Mouse (Mus musculus) small intestine, adult 2 months (tissue): ENCODE measurements around the gene Kcnk7. TPM values are rescaled to one million over a fixed set of nuclear protein-coding genes. Genes with fewer than 3 reads are reported as not detected.
A peak's percentile ranks its signal among the peaks of the same experiment; 100 is the strongest.

Experiments
- H3K27ac ChIP-seq: fragments of 200-500 bp; 2 replicates; pipeline ENCODE4 v1.5.1; 2012; ENCODE audit warnings: low read depth, low read length, control low read depth, inconsistent platforms; ENCODE audit not compliant: insufficient read depth
- H3K27me3 ChIP-seq: fragments of 200-500 bp; 2 replicates; pipeline ENCODE4 v1.6.1; 2012; ENCODE audit warnings: mild to moderate bottlenecking, moderate library complexity, low read length, inconsistent platforms; ENCODE audit not compliant: control insufficient read depth, insufficient read depth
- H3K36me3 ChIP-seq: fragments of 200-500 bp; 2 replicates; pipeline ENCODE4 v1.6.1; 2012; ENCODE audit warnings: mild to moderate bottlenecking, low read length, control low read depth, inconsistent platforms; ENCODE audit not compliant: control insufficient read depth, insufficient read depth
- H3K4me1 ChIP-seq: fragments of 200-500 bp; 2 replicates; pipeline ENCODE4 v1.6.1; 2012; ENCODE audit warnings: low read length, inconsistent platforms, mixed read lengths; ENCODE audit not compliant: control insufficient read depth, insufficient read depth, insufficient read length
- H3K4me3 ChIP-seq: fragments of 200-500 bp; 2 replicates; pipeline ENCODE4 v1.5.1; 2012; ENCODE audit warnings: low read depth, mild to moderate bottlenecking, control low read depth, inconsistent platforms, low read length, moderate library complexity
- CTCF ChIP-seq: fragments of 200-500 bp; IDR thresholded peaks from 2 replicates; pipeline ENCODE4 v1.5.1; 2012; ENCODE audit warnings: low read depth, mild to moderate bottlenecking, control low read depth, inconsistent platforms, low read length, moderate library complexity, mixed read lengths; ENCODE audit not compliant: insufficient replicate concordance, insufficient read length; ENCODE audit errors: extremely low read depth
- POLR2A ChIP-seq: fragments of 200-500 bp; IDR thresholded peaks from 2 replicates; pipeline ENCODE4 v1.6.1; 2012; ENCODE audit warnings: low read depth, mild to moderate bottlenecking, control low read depth, inconsistent platforms, low read length, moderate library complexity
- WGBS: fragments of 180-500 bp; shearing (Covaris S2); methylation state at CpG from one replicate; pipeline ENCODE4 v1.1.7; 2018; 5-methylcytosine and 5-hydroxymethylcytosine counted together
- polyA plus RNA-seq: library from polyadenylated mRNA; depleted of rRNA; stranded (reverse); fragments of >200 nt; gene quantifications from 2 replicates; pipeline ENCODE4 v1.2.3, GENCODE M21; 2012

Kcnk7 gene
- polyA plus RNA-seq, 1 experiment = not detected

DNA sequence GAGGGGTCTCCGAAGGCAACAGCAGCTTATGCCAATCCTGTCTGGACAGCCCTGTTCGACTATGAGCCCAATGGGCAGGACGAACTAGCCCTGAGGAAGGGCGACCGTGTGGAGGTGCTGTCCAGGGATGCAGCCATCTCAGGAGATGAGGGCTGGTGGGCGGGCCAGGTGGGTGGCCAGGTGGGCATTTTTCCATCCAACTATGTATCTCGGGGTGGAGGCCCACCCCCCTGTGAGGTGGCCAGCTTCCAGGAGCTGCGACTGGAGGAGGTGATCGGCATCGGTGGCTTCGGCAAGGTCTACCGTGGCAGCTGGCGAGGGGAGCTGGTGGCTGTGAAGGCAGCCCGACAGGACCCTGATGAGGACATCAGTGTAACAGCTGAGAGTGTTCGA is 13.8 kb upstream of the Kcnk7 start:
- Histone ChIP-seq H3K27ac (peak overlapping the region; percentile 99; the same call in 1 of the 2 replicates), H3K4me1 (peaks cover 23% of the 10 kb centered on the region), H3K27me3 (no peaks in the 10 kb centered on the region), H3K36me3 (peaks cover 36% of the 10 kb centered on the region), H3K4me3 (peak overlapping the region; percentile 97)
- no peak for TF ChIP-seq POLR2A
- no peak for TF ChIP-seq CTCF
- WGBS = 15% methylated on average over 15 of the region's 15 CpGs

DNA sequence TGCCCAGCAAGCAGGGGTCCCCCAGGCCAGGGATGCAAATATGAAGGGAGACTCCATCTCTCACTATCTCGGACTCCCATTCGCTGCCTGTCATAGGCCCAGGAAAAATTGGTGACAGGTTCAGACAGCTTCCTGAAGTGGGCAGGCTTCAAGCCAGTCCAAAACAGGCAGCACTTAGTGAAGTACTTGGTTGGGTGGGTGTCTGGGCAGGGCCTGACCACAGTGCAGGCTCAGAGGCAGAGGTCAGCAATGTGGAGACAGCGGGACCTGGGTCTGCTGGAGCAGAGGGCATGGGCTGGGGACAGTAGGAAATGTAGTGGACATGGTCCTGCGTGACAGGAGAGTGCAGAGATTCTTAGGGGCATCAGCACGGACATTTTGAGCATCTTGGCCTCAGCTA is 12.6 kb upstream of the Kcnk7 start:
- 65% methylated on average over 5 of the region's 5 CpGs for WGBS
- H3K27me3 ChIP-seq = no peaks in the 10 kb centered on the region
- H3K4me1 ChIP-seq = peaks cover 25% of the 10 kb centered on the region
- H3K27ac ChIP-seq = peak overlapping the region; percentile 39
- peaks cover 37% of the 10 kb centered on the region for H3K36me3 ChIP-seq
- no peak for TF ChIP-seq POLR2A
- no peak for TF ChIP-seq CTCF
- H3K4me3 ChIP-seq = peak overlapping the region; percentile 97

DNA sequence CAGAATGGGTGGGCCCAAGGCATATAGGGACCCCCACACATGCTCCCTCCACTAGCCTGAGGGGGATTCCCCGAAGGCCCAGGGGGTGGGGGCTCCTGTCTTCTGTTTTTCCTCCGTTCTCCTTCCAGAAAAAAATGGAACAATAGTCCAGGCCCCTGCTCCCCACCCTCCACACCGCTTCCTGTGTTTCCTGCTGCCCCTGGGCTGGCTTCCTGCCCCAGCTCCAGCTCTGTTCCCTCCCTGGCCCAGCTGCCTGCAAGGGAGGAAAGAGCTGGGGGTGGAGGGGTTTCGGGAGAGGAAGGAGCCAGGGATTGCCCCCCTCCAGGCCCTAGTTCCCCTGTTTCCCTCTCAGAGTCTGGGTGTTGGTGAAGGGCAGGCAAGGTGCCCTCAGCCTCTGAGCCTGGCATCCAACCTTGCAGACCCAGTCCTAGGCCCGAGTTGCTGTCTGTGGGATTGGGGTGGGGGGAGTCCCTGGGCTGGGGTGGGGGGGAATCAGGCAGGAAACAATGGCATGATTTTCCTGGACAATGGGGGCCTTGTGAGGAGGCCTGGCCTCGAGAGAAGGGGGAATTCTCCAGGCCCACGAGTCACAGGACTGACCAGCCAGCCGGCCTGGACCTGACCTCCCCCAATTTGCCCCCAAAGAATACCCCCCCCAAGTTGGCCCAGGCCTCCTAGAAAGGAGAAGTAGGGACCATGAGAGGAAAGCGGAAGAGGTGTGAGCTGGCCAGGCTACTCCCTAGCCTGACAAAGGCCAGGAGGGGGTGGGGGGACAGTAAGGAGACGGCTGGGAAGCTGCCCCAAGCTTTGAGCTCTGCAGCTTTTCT is 11.9 kb upstream of the Kcnk7 start:
- no peak for TF ChIP-seq CTCF
- TF ChIP-seq POLR2A = no peak
- H3K36me3 ChIP-seq = peaks cover 44% of the 10 kb centered on the region
- peak overlapping the region; percentile 97 for H3K4me3 ChIP-seq
- H3K27ac ChIP-seq = peak overlapping the region; percentile 39
- peaks cover 25% of the 10 kb centered on the region for H3K4me1 ChIP-seq
- H3K27me3 ChIP-seq = no peaks in the 10 kb centered on the region
- WGBS = 61% methylated on average over 10 of the region's 10 CpGs

DNA sequence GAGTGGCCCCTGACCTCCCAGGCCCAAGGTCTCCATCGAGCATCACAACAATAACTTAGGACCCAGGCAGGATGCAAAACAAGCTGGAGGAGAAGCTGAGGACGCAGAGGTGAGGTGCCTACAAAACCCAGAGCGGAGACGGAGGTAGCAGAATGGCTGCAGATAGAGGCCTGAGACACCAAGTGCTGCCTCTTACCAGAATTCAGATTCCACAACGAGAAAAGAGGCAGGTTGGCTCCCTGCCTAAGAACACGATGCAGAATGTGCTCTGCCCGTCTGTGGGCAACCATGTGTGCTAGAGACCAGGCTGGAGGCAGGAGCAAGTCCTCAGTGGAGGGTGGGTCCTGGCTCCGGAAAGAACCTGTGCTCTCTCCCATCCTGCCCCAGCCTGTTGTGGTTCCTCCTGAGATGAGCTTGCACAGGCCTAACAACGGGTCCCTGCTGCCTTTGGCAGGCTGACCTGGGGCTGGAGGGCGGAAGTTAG is 11.2 kb upstream of the Kcnk7 start:
- Histone ChIP-seq H3K27ac (peak overlapping the region; percentile 24; the same call in 1 of the 2 replicates), H3K4me3 (peak overlapping the region; percentile 97), H3K27me3 (no peaks in the 10 kb centered on the region), H3K4me1 (peaks cover 22% of the 10 kb centered on the region), H3K36me3 (peaks cover 50% of the 10 kb centered on the region)
- WGBS = 64% methylated on average over 10 of the region's 10 CpGs
- no peak for TF ChIP-seq CTCF
- no peak for TF ChIP-seq POLR2A

DNA sequence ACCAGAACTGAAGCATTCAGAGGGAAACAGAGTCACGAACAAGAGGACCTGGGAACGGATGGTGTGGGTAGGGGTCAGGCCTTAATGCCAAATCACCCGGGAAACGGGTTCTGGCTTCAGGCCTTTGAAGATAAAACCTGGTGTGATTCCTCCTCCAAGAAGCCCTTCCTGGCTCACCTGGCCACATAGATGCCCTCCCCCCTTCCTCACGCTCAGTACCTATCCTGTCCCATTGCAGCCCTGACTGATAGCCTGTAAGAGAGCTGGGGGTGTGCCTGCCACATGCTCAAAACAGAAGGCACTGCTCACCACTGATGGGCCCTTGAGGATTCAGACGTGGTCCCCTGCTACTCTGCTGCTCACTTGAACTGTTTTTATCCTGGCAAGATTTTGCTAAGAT is 10.4 kb upstream of the Kcnk7 start:
- H3K36me3 ChIP-seq = peaks cover 58% of the 10 kb centered on the region

DNA sequence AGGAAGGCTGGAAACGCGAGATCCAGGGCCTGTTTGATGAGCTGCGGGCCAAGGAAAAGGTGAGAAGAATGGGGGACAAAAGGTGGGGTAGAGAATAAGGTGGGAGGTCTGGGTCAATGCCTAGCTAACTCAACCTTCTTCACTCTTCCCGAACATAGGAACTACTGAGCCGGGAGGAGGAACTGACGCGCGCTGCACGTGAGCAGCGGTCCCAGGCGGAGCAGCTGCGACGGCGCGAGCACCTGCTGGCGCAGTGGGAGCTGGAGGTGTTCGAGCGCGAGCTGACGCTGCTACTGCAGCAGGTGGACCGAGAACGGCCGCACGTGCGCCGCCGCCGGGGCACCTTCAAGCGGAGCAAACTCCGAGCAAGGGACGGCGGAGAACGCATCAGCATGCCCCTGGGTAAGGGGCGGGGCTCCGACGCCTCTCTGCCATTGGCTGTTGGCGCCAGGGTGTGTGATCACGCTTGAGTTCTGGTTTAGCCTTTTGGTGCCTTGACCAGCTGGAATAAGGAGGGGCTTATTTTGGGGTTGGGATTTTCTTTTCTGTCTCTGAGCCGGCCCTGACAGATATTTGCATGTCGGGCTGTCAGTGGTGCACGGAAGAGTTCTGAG is 8.2 kb upstream of the Kcnk7 start:
- H3K4me3 ChIP-seq = no peak overlapping the region
- TF ChIP-seq POLR2A = no peak
- TF ChIP-seq CTCF = no peak
- WGBS = 85% methylated on average over 41 of the region's 41 CpGs
- H3K36me3 ChIP-seq = peaks cover 78% of the 10 kb centered on the region
- H3K4me1 ChIP-seq = peaks cover 15% of the 10 kb centered on the region
- H3K27me3 ChIP-seq = no peaks in the 10 kb centered on the region
- H3K27ac ChIP-seq = no peak overlapping the region

More for the DNA sequence above, 10.4 kb upstream of the Kcnk7 start:
- Histone ChIP-seq H3K27ac (no peak overlapping the region), H3K27me3 (no peaks in the 10 kb centered on the region), H3K4me3 (no peak overlapping the region), H3K4me1 (peaks cover 22% of the 10 kb centered on the region)
- 83% methylated on average over 6 of the region's 6 CpGs for WGBS
- TF ChIP-seq CTCF = no peak
- TF ChIP-seq POLR2A = no peak
